Mouse (Mus musculus): ENCODE measurements around the gene Bri3. TPM values are rescaled to one million over a fixed set of nuclear protein-coding genes. Genes with fewer than 3 reads are reported as not detected.
A peak's percentile ranks its signal among the peaks of the same experiment; 100 is the strongest.

Gene Bri3
- polyA plus RNA-seq, 2 experiments = 90.6 to 119 TPM

DNA sequence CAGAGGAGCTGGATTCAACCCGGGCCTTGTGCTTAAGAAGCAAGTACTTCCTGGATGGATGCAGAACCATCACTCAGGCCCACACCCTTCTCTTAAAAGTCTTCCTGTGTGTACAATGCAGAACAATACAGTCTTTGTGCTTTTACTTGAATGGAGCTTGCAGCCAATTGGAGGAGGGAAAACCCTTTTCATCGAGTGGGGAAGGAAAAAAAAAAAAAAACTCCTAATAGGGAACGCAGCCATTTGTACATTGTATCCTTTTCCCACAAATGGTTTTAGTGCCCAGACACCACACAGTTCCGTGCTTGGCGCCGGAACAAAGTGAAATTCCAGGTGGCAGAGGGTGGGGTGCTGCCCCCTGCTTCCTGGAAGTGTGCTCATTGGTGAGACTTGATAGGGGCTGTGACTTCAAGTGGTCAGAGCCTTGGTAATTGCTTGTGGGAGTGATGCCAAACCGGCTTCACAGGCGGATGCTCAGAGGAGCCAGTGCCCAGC lies 235.5 kb downstream of the Bri3 start:
- no peak for TF ChIP-seq POLR2A (IDR thresholded peaks at IDR 0.05; ENCODE audit: borderline replicate concordance, extremely low read depth, insufficient read depth, insufficient read length)
- H3K27me3 ChIP-seq (ENCODE audit: control insufficient read depth, insufficient read depth, low read length) = no peaks in the 10 kb centered on the region
- DNase-seq (ENCODE audit: low spot score) (peak; percentile 7), ATAC-seq (ENCODE audit: low FRiP score, low read depth) (peak; percentile 19; the same call in 1 of the 2 replicates)
- no peak overlapping the region for H3K4me3 ChIP-seq (replicated peaks; ENCODE audit: low read length)
- H3K36me3 ChIP-seq (ENCODE audit: control insufficient read depth, insufficient read depth, low read length) = no peaks in the 10 kb centered on the region
- no peak overlapping the region for H3K9ac ChIP-seq (ENCODE audit: low read depth, low read length, severe bottlenecking)
- H3K27ac ChIP-seq (replicated peaks; ENCODE audit: low read depth, low read length) = no peak overlapping the region
- H3K4me1 ChIP-seq (ENCODE audit: control insufficient read depth, insufficient read depth, low read length) = no peaks in the 10 kb centered on the region
- H3K4me2 ChIP-seq (replicated peaks; ENCODE audit: low read depth, low read length, severe bottlenecking) = no peak overlapping the region
- H3K9me3 ChIP-seq (ENCODE audit: control insufficient read depth, low read length) = no peaks in the 10 kb centered on the region
- WGBS = 47% methylated on average over 8 of the region's 8 CpGs

DNA sequence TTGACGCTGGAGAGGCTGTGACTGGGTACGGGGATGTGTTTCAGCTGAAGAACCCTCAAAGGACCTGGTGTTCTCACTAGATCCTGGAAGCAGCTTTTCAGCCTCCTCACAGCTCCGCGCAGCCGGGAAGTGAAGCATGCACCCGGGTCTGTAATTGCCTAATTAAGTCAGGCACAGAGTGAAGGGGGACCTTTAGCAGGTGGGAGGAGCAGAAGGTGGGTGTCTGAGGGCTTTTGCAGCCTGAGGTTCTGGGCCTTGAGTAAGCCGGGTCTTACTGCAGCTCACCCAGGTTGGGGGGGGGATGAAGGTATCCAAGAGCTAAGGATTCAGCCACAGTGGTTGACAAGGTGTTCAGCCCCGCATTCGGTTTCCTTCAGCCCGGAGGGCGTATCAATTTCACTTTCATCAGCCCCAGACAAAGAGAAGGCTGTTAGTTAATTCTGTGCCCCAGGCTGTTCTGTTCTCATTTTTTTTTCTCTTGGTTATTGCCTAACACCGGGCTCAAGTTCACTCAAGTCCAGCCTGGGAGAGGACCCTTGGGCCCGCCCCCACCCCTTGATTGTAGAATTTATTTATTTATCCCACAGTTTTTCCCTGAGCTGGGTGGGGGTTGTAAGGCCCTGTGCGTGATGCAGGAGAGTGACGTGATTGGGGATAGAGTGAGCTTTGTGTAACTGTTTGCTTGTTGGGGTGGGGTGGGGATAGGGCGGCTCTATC lies 239.6 kb downstream of the Bri3 start:
- no peaks in the 10 kb centered on the region for H3K4me1 ChIP-seq (ENCODE audit: control insufficient read depth, insufficient read depth, low read length)
- DNase-seq (ENCODE audit: low spot score) (no peak), ATAC-seq (ENCODE audit: low FRiP score, low read depth) (no peak)
- no peak overlapping the region for H3K9ac ChIP-seq (ENCODE audit: low read depth, low read length, severe bottlenecking)
- H3K27ac ChIP-seq (replicated peaks; ENCODE audit: low read depth, low read length) = no peak overlapping the region
- 43% methylated on average over 16 of the region's 16 CpGs for WGBS
- H3K9me3 ChIP-seq (ENCODE audit: control insufficient read depth, low read length) = no peaks in the 10 kb centered on the region
- no peak overlapping the region for H3K4me3 ChIP-seq (replicated peaks; ENCODE audit: low read length)
- TF ChIP-seq POLR2A (IDR thresholded peaks at IDR 0.05; ENCODE audit: borderline replicate concordance, extremely low read depth, insufficient read depth, insufficient read length) = no peak
- no peak overlapping the region for H3K4me2 ChIP-seq (replicated peaks; ENCODE audit: low read depth, low read length, severe bottlenecking)
- no peaks in the 10 kb centered on the region for H3K27me3 ChIP-seq (ENCODE audit: control insufficient read depth, insufficient read depth, low read length)
- no peaks in the 10 kb centered on the region for H3K36me3 ChIP-seq (ENCODE audit: control insufficient read depth, insufficient read depth, low read length)

DNA sequence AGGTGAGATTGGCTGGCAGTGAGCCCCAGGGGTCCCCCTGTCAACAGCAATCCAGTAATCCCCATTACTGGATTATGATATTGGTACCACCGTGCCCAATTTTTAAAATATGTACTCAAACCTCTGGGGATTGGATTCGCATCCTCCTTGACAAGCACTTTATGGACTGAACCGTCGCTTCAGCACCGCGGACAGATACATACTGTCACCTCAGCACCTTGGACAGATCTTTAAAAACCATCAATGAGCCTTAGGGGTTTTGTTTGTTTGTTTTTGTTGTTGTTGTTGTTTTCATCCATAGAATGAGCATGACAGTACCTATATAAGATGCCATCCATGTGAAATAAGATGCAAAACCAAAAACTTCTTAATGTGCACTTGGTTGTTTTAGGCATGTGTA lies 247.1 kb downstream of the Bri3 start:
- ATAC-seq (ENCODE audit: low FRiP score, low read depth) (no peak), DNase-seq (ENCODE audit: low spot score) (peak; percentile 42)
- no peaks in the 10 kb centered on the region for H3K9me3 ChIP-seq (ENCODE audit: control insufficient read depth, low read length)
- H3K9ac ChIP-seq (ENCODE audit: low read depth, low read length, severe bottlenecking) = no peak overlapping the region
- no peak overlapping the region for H3K27ac ChIP-seq (replicated peaks; ENCODE audit: low read depth, low read length)
- H3K4me1 ChIP-seq (ENCODE audit: control insufficient read depth, insufficient read depth, low read length) = no peaks in the 10 kb centered on the region
- no peak overlapping the region for H3K4me3 ChIP-seq (replicated peaks; ENCODE audit: low read length)
- WGBS = 12% methylated on average over 6 of the region's 6 CpGs
- no peaks in the 10 kb centered on the region for H3K36me3 ChIP-seq (ENCODE audit: control insufficient read depth, insufficient read depth, low read length)
- H3K27me3 ChIP-seq (ENCODE audit: control insufficient read depth, insufficient read depth, low read length) = no peaks in the 10 kb centered on the region
- TF ChIP-seq POLR2A (IDR thresholded peaks at IDR 0.05; ENCODE audit: borderline replicate concordance, extremely low read depth, insufficient read depth, insufficient read length) = no peak
- H3K4me2 ChIP-seq (replicated peaks; ENCODE audit: low read depth, low read length, severe bottlenecking) = no peak overlapping the region

Other genes with a start within 250 kb of the Bri3 start
- gene Ccz1, start 229.6 kb upstream of the Bri3 start, polyA plus RNA-seq (2012; rRNA removed) = 39.9 and 48.2 TPM in 2 replicates
- gene Ccz1, start 229.6 kb upstream of the Bri3 start, polyA plus RNA-seq (2014; fragmentation: Nextera tagmentation; extraction: Ambion mirVana) = 72.7 and 77.1 TPM in 2 replicates
- gene Ocm, start 217.8 kb upstream of the Bri3 start, polyA plus RNA-seq (2012; rRNA removed) = not detected in 2 replicates
- not detected in 2 replicates for gene Ocm, start 217.8 kb upstream of the Bri3 start, polyA plus RNA-seq (2014; fragmentation: Nextera tagmentation; extraction: Ambion mirVana)
- 8.2 and 10.1 TPM in 2 replicates for gene Lmtk2, start 144.0 kb upstream of the Bri3 start, polyA plus RNA-seq (2012; rRNA removed)
- 3.6 and 4.3 TPM in 2 replicates for gene Lmtk2, start 144.0 kb upstream of the Bri3 start, polyA plus RNA-seq (2014; fragmentation: Nextera tagmentation; extraction: Ambion mirVana)
- 0.18 and 0.23 TPM in 2 replicates for gene Bhlha15, start 54.2 kb upstream of the Bri3 start, polyA plus RNA-seq (2012; rRNA removed)
- 0.22 and 0.29 TPM in 2 replicates for gene Bhlha15, start 54.2 kb upstream of the Bri3 start, polyA plus RNA-seq (2014; fragmentation: Nextera tagmentation; extraction: Ambion mirVana)
- gene Tecpr1, start 20.8 kb upstream of the Bri3 start, polyA plus RNA-seq (2012; rRNA removed) = 34.7 and 39.7 TPM in 2 replicates
- gene Tecpr1, start 20.8 kb upstream of the Bri3 start, polyA plus RNA-seq (2014; fragmentation: Nextera tagmentation; extraction: Ambion mirVana) = 18.6 and 21.2 TPM in 2 replicates
- 6.9 and 7.4 TPM in 2 replicates for gene Baiap2l1, start 113.7 kb downstream of the Bri3 start, polyA plus RNA-seq (2012; rRNA removed)
- gene Baiap2l1, start 113.7 kb downstream of the Bri3 start, polyA plus RNA-seq (2014; fragmentation: Nextera tagmentation; extraction: Ambion mirVana) = 9.2 and 9.6 TPM in 2 replicates